Mouse (Mus musculus) lung, embryonic 14.5 days (tissue): ENCODE data around the gene Hspd1. TPM values are rescaled to one million over a fixed set of nuclear protein-coding genes. Genes with fewer than 3 reads are reported as not detected.

Source experiments
- ATAC-seq: fragments of 200-750 bp; cut with Nextera tagmentation; 2 replicates; pipeline ENCODE4 v1.8.0; 2017; ENCODE audit warnings: mild to moderate bottlenecking, moderate TSS enrichment, moderate library complexity; ENCODE audit not compliant: insufficient read depth
- DNase-seq: peaks from one replicate; pipeline ENCODE4 v3.0.0-alpha.2; 2015
- H3K27ac ChIP-seq: fragments of 300-500 bp; sonication (generic); 2 replicates; pipeline ENCODE4 v1.5.1; 2014; ENCODE audit warnings: low read depth, mild to moderate bottlenecking, moderate library complexity
- H3K27me3 ChIP-seq: fragments of 300-500 bp; sonication (generic); 2 replicates; pipeline ENCODE4 v1.6.1; 2014; ENCODE audit warnings: low read length, control low read depth; ENCODE audit not compliant: insufficient read depth
- H3K36me3 ChIP-seq: fragments of 300-500 bp; sonication (generic); 2 replicates; pipeline ENCODE4 v1.6.1; 2014; ENCODE audit warnings: control low read depth; ENCODE audit not compliant: insufficient read depth
- H3K4me1 ChIP-seq: fragments of 300-500 bp; sonication (generic); 2 replicates; pipeline ENCODE4 v1.6.1; 2014; ENCODE audit warnings: antibody characterized with exemption, control low read depth; ENCODE audit not compliant: insufficient read depth
- H3K4me2 ChIP-seq: fragments of 300-500 bp; sonication (generic); 2 replicates; pipeline ENCODE4 v1.6.1; 2014; ENCODE audit warnings: mild to moderate bottlenecking
- H3K4me3 ChIP-seq: fragments of 300-500 bp; sonication (generic); 2 replicates; pipeline ENCODE4 v1.5.1; 2014; ENCODE audit warnings: low read depth, low read length
- H3K9ac ChIP-seq: fragments of 300-500 bp; sonication (generic); 2 replicates; pipeline ENCODE4 v1.6.1; 2014
- H3K9me3 ChIP-seq: fragments of 300-500 bp; sonication (generic); 2 replicates; pipeline ENCODE4 v1.6.1; 2016; ENCODE audit warnings: low read depth, low read length, control low read depth
- CTCF ChIP-seq: IDR thresholded peaks from 2 replicates; pipeline ENCODE4 v1.5.1; 2016; ENCODE audit warnings: antibody characterized with exemption, low read depth
- WGBS: fragments of 180-500 bp; shearing (Covaris S2); extraction: QIAGEN DNeasy Blood & Tissue Kit; methylation state at CpG from one replicate; pipeline ENCODE4 v1.1.7; 2014; 5-methylcytosine and 5-hydroxymethylcytosine counted together
- polyA plus RNA-seq: library from polyadenylated mRNA; unstranded; fragments of >200 nt; fragmentation: Nextera tagmentation; extraction: Ambion mirVana; gene quantifications from 2 replicates; pipeline ENCODE4 v1.2.1, GENCODE M21; 2014

The Hspd1 gene
- polyA plus RNA-seq, 1 experiment from 2014 or later: 315 TPM

- 74% methylated on average over 1 of the region's 1 CpGs for WGBS
- Histone ChIP-seq H3K4me3 (no peak overlapping the region), H3K9ac (no peak overlapping the region), H3K36me3 (no peaks in the 10 kb centered on the region), H3K27ac (no peak overlapping the region), H3K27me3 (no peaks in the 10 kb centered on the region), H3K9me3 (no peaks in the 10 kb centered on the region), H3K4me1 (no peaks in the 10 kb centered on the region), H3K4me2 (no peak overlapping the region)
- DNase-seq: no peak
- no peak for TF ChIP-seq CTCF
- no peak for ATAC-seq
These were observed 19.6 kb upstream of the Hspd1 start for GRCm38 (mm10) chr1:55107644-55108043.

GRCm38 (mm10) chr1:55106919-55107585 lies 19.0 kb upstream of the Hspd1 start:
- no peak for ATAC-seq
- Histone ChIP-seq H3K36me3 (no peaks in the 10 kb centered on the region), H3K27me3 (no peaks in the 10 kb centered on the region), H3K9me3 (no peaks in the 10 kb centered on the region), H3K4me1 (no peaks in the 10 kb centered on the region), H3K9ac (no peak overlapping the region), H3K4me2 (no peak overlapping the region), H3K27ac (no peak overlapping the region), H3K4me3 (no peak overlapping the region)
- WGBS: 80% methylated on average over 9 of the region's 9 CpGs
- DNase-seq: no peak
- no peak for TF ChIP-seq CTCF

GRCm38 (mm10) chr1:55092469-55092868 lies 4.4 kb upstream of the Hspd1 start:
- peaks cover 8% of the 10 kb centered on the region; the same call in 1 of the 2 replicates for H3K4me1 ChIP-seq
- WGBS: 48% methylated on average over 1 of the region's 1 CpGs

GRCm38 (mm10) chr1:55092056-55092455 lies 4.0 kb upstream of the Hspd1 start:
- WGBS: 91% methylated on average over 2 of the region's 2 CpGs
- no peak for DNase-seq

More at GRCm38 (mm10) chr1:55092469-55092868, 4.4 kb upstream of the Hspd1 start:
- H3K9me3 ChIP-seq: no peaks in the 10 kb centered on the region
- DNase-seq (no peak), ATAC-seq (no peak)
- no peak overlapping the region for H3K27ac ChIP-seq
- no peaks in the 10 kb centered on the region for H3K27me3 ChIP-seq
- no peak overlapping the region for H3K4me3 ChIP-seq
- no peak overlapping the region for H3K9ac ChIP-seq
- no peak overlapping the region for H3K4me2 ChIP-seq
- peaks cover 27% of the 10 kb centered on the region for H3K36me3 ChIP-seq
- no peak for TF ChIP-seq CTCF

GRCm38 (mm10) chr1:55089498-55090064 lies 1.5 kb upstream of the Hspd1 start:
- Histone ChIP-seq H3K4me2 (peak overlapping the region; percentile 91), H3K9ac (peak overlapping the region; percentile 94), H3K27me3 (no peaks in the 10 kb centered on the region), H3K4me1 (peaks cover 16% of the 10 kb centered on the region; the same call in 1 of the 2 replicates), H3K36me3 (peaks cover 42% of the 10 kb centered on the region), H3K4me3 (peak overlapping the region; percentile 90), H3K9me3 (no peaks in the 10 kb centered on the region), H3K27ac (no peak overlapping the region)
- DNase-seq (no peak), ATAC-seq (no peak)
- no peak for TF ChIP-seq CTCF
- 75% methylated on average over 5 of the region's 5 CpGs for WGBS

More at GRCm38 (mm10) chr1:55092056-55092455, 4.0 kb upstream of the Hspd1 start:
- H3K9me3 ChIP-seq: no peaks in the 10 kb centered on the region
- H3K27me3 ChIP-seq: no peaks in the 10 kb centered on the region
- peaks cover 8% of the 10 kb centered on the region; the same call in 1 of the 2 replicates for H3K4me1 ChIP-seq
- ATAC-seq: no peak
- no peak overlapping the region for H3K27ac ChIP-seq
- H3K9ac ChIP-seq: no peak overlapping the region
- TF ChIP-seq CTCF: no peak
- no peak overlapping the region for H3K4me3 ChIP-seq
- H3K36me3 ChIP-seq: peaks cover 27% of the 10 kb centered on the region
- no peak overlapping the region for H3K4me2 ChIP-seq

GRCm38 (mm10) chr1:55088611-55089497 lies 811 bp upstream of the Hspd1 start:
- no peaks in the 10 kb centered on the region for H3K27me3 ChIP-seq
- H3K4me3 ChIP-seq: peak overlapping the region; percentile 90
- ATAC-seq (no peak), DNase-seq (no peak)
- H3K36me3 ChIP-seq: peaks cover 48% of the 10 kb centered on the region
- 5% methylated on average over 16 of the region's 16 CpGs for WGBS
- H3K9ac ChIP-seq: peak overlapping the region; percentile 94
- peak overlapping the region; percentile 91 for H3K4me2 ChIP-seq
- no peaks in the 10 kb centered on the region for H3K9me3 ChIP-seq
- H3K4me1 ChIP-seq: peaks cover 16% of the 10 kb centered on the region; the same call in 1 of the 2 replicates
- TF ChIP-seq CTCF: no peak
- H3K27ac ChIP-seq: peak overlapping the region; percentile 96
